Mouse (Mus musculus): ENCODE data around the gene Pum2. TPM values are rescaled to one million over a fixed set of nuclear protein-coding genes. Genes with fewer than 3 reads are reported as not detected.

Pum2 gene
- total and polyA plus RNA-seq, 2 experiments from 2014 or later = 35.3 to 117 TPM

DNA sequence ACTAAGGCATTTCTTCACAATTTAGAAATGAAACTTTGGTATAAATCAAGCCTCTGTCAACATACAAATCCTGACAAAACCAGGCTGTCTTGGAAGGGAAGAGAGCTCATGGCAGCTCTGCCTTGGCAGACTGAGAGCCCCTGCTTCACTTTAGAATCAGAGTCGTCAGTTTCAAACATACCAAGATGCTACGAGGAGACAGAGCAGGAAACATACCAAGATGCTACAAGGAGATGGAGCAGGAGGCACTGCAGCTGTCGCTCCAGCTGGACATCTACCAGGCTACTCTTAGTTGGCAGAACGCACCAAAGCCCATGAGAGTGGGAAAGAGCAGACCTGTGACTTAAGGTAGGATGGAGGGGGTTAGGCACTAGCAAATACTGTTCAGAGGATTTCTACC, 11.2 kb upstream of the Pum2 start:
- no peak for ATAC-seq (ENCODE audit: low FRiP score)
- no peak overlapping the region for H3K4me3 ChIP-seq (ENCODE audit: low read depth, low read length)
- WGBS = 78% methylated on average over 4 of the region's 4 CpGs

GRCm38 (mm10) chr12:8667473-8668255, 6.3 kb upstream of the Pum2 start:
- Histone ChIP-seq H3K4me1 (ENCODE audit: insufficient read depth, low read length) (no peaks in the 10 kb centered on the region), H3K9me3 (ENCODE audit: low read length) (no peaks in the 10 kb centered on the region), H3K36me3 (ENCODE audit: insufficient read depth, low read length) (no peaks in the 10 kb centered on the region), H3K9ac (replicated peaks; ENCODE audit: low read length, poor library complexity, severe bottlenecking) (no peak overlapping the region), H3K4me2 (ENCODE audit: low read depth, low read length, poor library complexity, severe bottlenecking) (no peak overlapping the region), H3K4me3 (ENCODE audit: low read depth, low read length) (no peak overlapping the region), H3K27me3 (ENCODE audit: insufficient read depth, low read length) (no peaks in the 10 kb centered on the region), H3K27ac (ENCODE audit: low read depth, low read length) (no peak overlapping the region)
- 84% methylated on average over 4 of the region's 4 CpGs for WGBS
- DNase-seq (ENCODE audit: low spot score) = no peak
- no peak for ATAC-seq (ENCODE audit: low FRiP score)
- no peak for TF ChIP-seq CTCF (IDR thresholded peaks at IDR 0.05)

More for the DNA sequence above, 11.2 kb upstream of the Pum2 start:
- H3K9me3 ChIP-seq (ENCODE audit: low read length) = no peaks in the 10 kb centered on the region
- no peak for DNase-seq (ENCODE audit: low spot score)
- TF ChIP-seq CTCF (IDR thresholded peaks at IDR 0.05) = no peak
- no peak overlapping the region for H3K27ac ChIP-seq (ENCODE audit: low read depth, low read length)
- no peaks in the 10 kb centered on the region for H3K36me3 ChIP-seq (ENCODE audit: insufficient read depth, low read length)
- H3K9ac ChIP-seq (replicated peaks; ENCODE audit: low read length, poor library complexity, severe bottlenecking) = no peak overlapping the region
- no peaks in the 10 kb centered on the region for H3K4me1 ChIP-seq (ENCODE audit: insufficient read depth, low read length)
- no peak overlapping the region for H3K4me2 ChIP-seq (ENCODE audit: low read depth, low read length, poor library complexity, severe bottlenecking)
- H3K27me3 ChIP-seq (ENCODE audit: insufficient read depth, low read length) = no peaks in the 10 kb centered on the region

- H3K27me3 ChIP-seq (ENCODE audit: insufficient read depth, low read length) = no peaks in the 10 kb centered on the region
- H3K4me1 ChIP-seq (ENCODE audit: insufficient read depth, low read length) = 0 out of 2 replicates have a peak, but pooled peaks cover 3% of the 10 kb centered on the region
- no peak for TF ChIP-seq CTCF (IDR thresholded peaks at IDR 0.05)
- ATAC-seq (ENCODE audit: low FRiP score) (no peak), DNase-seq (ENCODE audit: low spot score) (no peak)
- H3K9ac ChIP-seq (replicated peaks; ENCODE audit: low read length, poor library complexity, severe bottlenecking) = no peak overlapping the region
- WGBS = 81% methylated on average over 4 of the region's 4 CpGs
- no peaks in the 10 kb centered on the region for H3K36me3 ChIP-seq (ENCODE audit: insufficient read depth, low read length)
- no peaks in the 10 kb centered on the region for H3K9me3 ChIP-seq (ENCODE audit: low read length)
- H3K4me2 ChIP-seq (ENCODE audit: low read depth, low read length, poor library complexity, severe bottlenecking) = no peak overlapping the region
- H3K27ac ChIP-seq (ENCODE audit: low read depth, low read length) = no peak overlapping the region
- H3K4me3 ChIP-seq (ENCODE audit: low read depth, low read length) = no peak overlapping the region
Measured at GRCm38 (mm10) chr12:8669421-8669820, 4.5 kb upstream of the Pum2 start.

DNA sequence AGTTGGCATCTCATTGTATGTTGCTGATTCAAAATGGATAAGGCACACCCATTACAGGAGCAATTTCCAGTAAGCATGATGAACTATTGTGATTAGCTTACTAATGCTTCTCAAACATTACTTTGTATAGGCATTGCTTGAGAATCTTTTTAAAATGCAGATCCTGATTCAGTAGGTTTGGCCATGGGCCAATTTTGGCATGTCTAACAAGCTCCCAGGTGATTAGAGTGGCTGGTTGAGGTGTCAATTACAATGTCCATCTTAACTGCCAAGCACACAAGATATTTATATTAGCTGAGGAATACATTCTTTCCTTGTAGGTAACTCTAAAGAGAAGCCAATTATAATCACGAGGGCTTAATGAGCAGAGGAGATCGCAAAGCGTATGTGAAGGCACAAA, 4.1 kb upstream of the Pum2 start:
- H3K9ac ChIP-seq (replicated peaks; ENCODE audit: low read length, poor library complexity, severe bottlenecking) = no peak overlapping the region
- H3K36me3 ChIP-seq (ENCODE audit: insufficient read depth, low read length) = no peaks in the 10 kb centered on the region
- no peak for DNase-seq (ENCODE audit: low spot score)
- ATAC-seq (ENCODE audit: low FRiP score) = no peak
- H3K27me3 ChIP-seq (ENCODE audit: insufficient read depth, low read length) = no peaks in the 10 kb centered on the region
- 63% methylated on average over 3 of the region's 3 CpGs for WGBS
- H3K27ac ChIP-seq (ENCODE audit: low read depth, low read length) = no peak overlapping the region
- H3K4me3 ChIP-seq (ENCODE audit: low read depth, low read length) = no peak overlapping the region
- 0 out of 2 replicates have a peak, but pooled peaks cover 3% of the 10 kb centered on the region for H3K4me1 ChIP-seq (ENCODE audit: insufficient read depth, low read length)
- H3K4me2 ChIP-seq (ENCODE audit: low read depth, low read length, poor library complexity, severe bottlenecking) = no peak overlapping the region
- TF ChIP-seq CTCF (IDR thresholded peaks at IDR 0.05) = no peak
- H3K9me3 ChIP-seq (ENCODE audit: low read length) = no peaks in the 10 kb centered on the region

DNA sequence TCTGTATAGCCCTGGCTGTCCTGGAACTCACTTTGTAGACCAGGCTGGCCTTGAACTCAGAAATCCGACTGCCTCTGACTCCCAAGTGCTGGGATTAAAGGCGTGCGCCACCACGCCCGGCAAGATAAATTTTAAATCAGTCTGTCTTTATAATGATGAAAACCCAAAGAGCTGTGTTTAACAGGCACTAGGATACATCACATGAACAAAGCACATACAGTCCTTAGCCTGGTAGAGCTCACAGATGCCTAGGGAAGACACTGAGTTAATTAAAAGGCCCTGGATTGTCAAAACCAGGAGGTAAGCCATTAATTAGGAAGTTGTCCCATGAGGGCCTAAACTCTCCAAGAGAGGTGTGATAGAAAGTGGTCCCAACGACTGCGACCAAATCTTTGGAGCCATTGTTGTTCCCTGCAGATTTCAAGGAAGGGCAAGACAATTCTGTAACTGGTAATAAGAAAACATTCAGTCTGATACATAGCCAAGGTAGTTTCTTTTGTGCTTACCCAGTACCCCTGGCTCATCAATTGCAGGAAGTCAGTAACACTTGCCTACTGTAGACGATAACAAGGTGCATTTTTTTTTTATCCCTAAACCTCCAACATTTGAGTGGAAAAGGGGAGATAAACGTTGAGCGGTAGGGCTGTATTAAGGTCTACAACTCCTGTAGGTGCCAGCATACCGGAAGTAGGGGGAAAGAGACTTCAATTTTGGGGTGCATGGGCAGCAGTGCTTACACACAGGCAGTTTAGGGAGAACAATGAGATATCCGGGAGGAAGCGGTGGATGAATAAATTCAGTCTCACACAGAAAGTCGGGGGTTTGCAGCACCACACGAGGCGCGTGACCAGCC, 587 bp upstream of the Pum2 start:
- no peaks in the 10 kb centered on the region for H3K27me3 ChIP-seq (ENCODE audit: insufficient read depth, low read length)
- H3K4me3 ChIP-seq (ENCODE audit: low read depth, low read length) = peak overlapping the region; percentile 95
- peak overlapping the region; percentile 99 for H3K27ac ChIP-seq (ENCODE audit: low read depth, low read length)
- peak; percentile 57 for ATAC-seq (ENCODE audit: low FRiP score)
- peak; percentile 33 for DNase-seq (ENCODE audit: low spot score)
- peak overlapping the region; percentile 99 for H3K9ac ChIP-seq (replicated peaks; ENCODE audit: low read length, poor library complexity, severe bottlenecking)
- H3K4me1 ChIP-seq (ENCODE audit: insufficient read depth, low read length) = peaks cover 13% of the 10 kb centered on the region
- no peak for TF ChIP-seq CTCF (IDR thresholded peaks at IDR 0.05)
- peak overlapping the region; percentile 61 for H3K4me2 ChIP-seq (ENCODE audit: low read depth, low read length, poor library complexity, severe bottlenecking)
- 36% methylated on average over 17 of the region's 17 CpGs for WGBS
- H3K9me3 ChIP-seq (ENCODE audit: low read length) = no peaks in the 10 kb centered on the region
- no peaks in the 10 kb centered on the region for H3K36me3 ChIP-seq (ENCODE audit: insufficient read depth, low read length)
